Mouse (Mus musculus) cortical plate, adult 2 months (tissue): Measurements from ENCODE around the gene Crybb3. TPM values are rescaled to one million over a fixed set of nuclear protein-coding genes. Genes with fewer than 3 reads are reported as not detected.

ENCODE experiments used
- H3K27ac ChIP-seq: fragments of 200-500 bp; 2 replicates; pipeline ENCODE4 v1.5.1; 2012; ENCODE audit warnings: low read length, control low read depth, inconsistent platforms; ENCODE audit not compliant: insufficient read depth
- H3K4me1 ChIP-seq: fragments of 200-500 bp; 2 replicates; pipeline ENCODE4 v1.6.1; 2011; ENCODE audit warnings: low read length; ENCODE audit not compliant: control insufficient read depth, insufficient read depth
- H3K4me3 ChIP-seq: fragments of 200-500 bp; 2 replicates; pipeline ENCODE4 v1.5.1; 2011; ENCODE audit warnings: mild to moderate bottlenecking, low read length, control low read depth; ENCODE audit not compliant: insufficient read depth
- CTCF ChIP-seq: fragments of 200-500 bp; IDR thresholded peaks from 2 replicates; pipeline ENCODE4 v1.5.1; 2011; ENCODE audit warnings: mild to moderate bottlenecking, control low read depth, low read length; ENCODE audit not compliant: insufficient read depth; ENCODE audit errors: extremely low read depth
- POLR2A ChIP-seq: fragments of 200-500 bp; IDR thresholded peaks from 2 replicates; pipeline ENCODE4 v1.6.1; 2011; ENCODE audit warnings: mild to moderate bottlenecking, low read length, control low read depth; ENCODE audit not compliant: insufficient read depth; ENCODE audit errors: extremely low read depth
- polyA plus RNA-seq: library from polyadenylated mRNA; depleted of rRNA; stranded (reverse); fragments of >200 nt; gene quantifications from 2 replicates; pipeline ENCODE4 v1.2.3, GENCODE M21; 2012

Gene Crybb3
- polyA plus RNA-seq, 1 experiment = 4.6 TPM

DNA sequence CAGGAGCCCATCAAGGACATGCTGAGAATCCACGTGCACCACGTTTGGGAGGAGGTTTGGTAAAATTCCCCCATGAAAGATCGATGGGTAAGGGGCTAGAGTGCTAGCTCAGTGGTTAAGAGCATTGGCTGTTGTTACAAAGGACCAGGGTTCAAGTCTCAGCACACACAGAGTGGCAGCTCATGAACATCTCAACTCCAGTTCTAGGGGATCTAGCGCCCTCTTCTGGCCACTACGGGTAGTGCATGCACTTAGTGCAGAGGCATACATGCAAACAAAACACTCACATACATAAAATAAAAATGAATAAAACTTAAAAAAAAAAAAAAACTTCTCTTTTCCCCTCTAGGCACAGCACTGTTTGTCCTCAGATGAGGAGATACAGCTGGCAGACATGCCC is 2.7 kb downstream of the Crybb3 start:
- H3K27ac ChIP-seq = no peak overlapping the region
- H3K4me1 ChIP-seq = peaks cover 5% of the 10 kb centered on the region; the same call in 1 of the 2 replicates

DNA sequence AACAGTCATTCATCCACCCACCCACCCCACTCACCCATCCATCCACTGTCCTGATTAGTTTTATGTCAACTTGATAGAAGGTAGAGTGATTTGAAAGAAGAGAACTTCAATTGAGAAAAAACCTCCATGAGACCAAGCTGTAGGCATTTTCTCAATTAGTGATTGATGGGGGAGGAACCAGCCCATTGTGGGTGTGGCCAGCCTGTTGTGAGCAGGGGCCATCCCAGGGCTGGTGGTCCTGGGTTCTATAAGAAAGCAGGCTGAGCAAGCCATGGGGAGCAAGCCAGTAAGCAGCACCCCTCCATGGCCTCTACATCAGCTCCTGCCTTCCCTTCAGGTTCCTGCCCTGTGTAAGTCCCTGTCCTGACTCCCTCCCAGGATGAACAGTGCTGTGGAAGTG is 11.4 kb downstream of the Crybb3 start, which contains the start of gene Crybb2:
Crybb2 (minus strand) TSS at position 101 of the 400 bp plus-strand sequence.
- Histone ChIP-seq H3K4me1 (no peaks in the 10 kb centered on the region), H3K4me3 (no peak within 1 kb of the TSS), H3K27ac (no peak within 1 kb of the TSS)
- TF ChIP-seq CTCF (no peak), POLR2A (no peak)

More for the DNA sequence above, 2.7 kb downstream of the Crybb3 start:
- no peak for TF ChIP-seq POLR2A
- peak; percentile 47 for TF ChIP-seq CTCF
- no peak overlapping the region for H3K4me3 ChIP-seq

DNA sequence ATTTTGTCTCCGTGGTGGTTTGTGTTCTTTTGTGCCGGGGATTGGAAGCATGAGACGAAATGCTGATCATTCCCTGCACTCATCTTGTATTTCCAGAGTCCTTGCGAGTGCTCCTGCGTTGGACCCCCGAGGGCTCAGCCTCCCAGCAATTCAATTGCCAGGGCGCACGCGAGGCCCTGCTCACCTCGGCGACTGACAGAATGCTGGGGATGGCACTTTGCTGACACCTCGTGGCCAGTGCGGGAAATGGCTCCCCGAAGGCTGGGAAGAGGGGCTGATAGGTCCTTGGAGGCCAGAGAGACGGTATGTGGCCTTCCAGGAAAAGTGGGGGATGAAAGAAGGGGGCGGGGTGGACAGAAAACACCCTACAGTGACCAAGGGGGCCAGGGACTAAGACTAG is 27.1 kb downstream of the Crybb3 start:
- Histone ChIP-seq H3K4me1 (peaks cover 3% of the 10 kb centered on the region), H3K4me3 (no peak overlapping the region), H3K27ac (no peak overlapping the region)
- TF ChIP-seq CTCF (peak; percentile 98), POLR2A (no peak)

DNA sequence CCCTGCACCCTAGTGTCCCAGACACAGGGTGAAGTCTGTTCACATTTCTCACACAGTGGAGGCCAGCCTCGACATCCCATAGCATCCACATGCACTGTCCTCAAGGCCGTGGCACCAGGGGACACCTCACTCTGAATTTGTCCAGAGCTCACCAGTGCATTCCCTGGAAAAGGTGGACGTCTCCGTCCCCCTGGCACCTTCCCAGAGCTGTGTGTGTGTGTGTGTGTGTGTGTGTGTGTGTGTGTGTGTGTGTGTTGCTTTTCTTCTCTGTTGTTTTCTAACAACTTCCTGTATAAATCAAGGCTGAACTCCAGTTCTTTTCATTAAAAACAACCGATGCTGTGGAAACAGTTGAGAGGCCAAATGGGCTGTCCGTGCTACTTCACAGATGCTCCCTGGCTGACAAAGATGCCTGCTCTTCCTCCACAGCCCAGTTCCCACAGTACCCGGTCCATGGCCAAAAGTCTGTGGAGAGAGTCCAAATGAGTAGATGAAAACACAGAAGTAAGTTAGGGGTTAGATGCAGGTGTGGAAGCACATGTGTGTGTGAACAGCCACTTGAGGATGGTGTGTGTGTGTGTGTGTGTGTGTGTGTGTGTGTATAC is 30.7 kb downstream of the Crybb3 start:
- Histone ChIP-seq H3K27ac (no peak overlapping the region), H3K4me1 (peaks cover 3% of the 10 kb centered on the region), H3K4me3 (no peak overlapping the region)
- TF ChIP-seq POLR2A (no peak), CTCF (no peak)

DNA sequence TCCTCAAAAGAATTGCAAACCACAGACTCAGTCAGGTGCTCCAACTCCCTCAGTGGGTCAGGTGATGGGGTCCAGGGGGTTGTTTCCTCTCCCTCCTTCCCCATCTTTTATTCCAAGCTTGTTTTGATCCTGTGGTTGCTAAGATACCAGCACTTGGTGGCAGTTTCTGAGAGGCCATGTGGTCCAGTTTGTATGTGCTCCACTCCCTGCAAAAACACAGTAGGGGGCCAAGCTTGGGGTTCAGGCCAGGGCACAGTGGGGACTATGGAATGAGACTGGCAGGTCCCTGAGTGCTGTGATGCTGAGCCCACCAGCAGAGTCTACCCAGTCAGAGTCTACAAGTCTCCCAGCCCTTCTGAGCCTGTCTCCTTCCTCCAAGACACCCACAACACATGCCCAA is 31.5 kb downstream of the Crybb3 start:
- no peak overlapping the region for H3K27ac ChIP-seq
- H3K4me3 ChIP-seq = no peak overlapping the region
- H3K4me1 ChIP-seq = peaks cover 3% of the 10 kb centered on the region
- TF ChIP-seq CTCF (no peak), POLR2A (no peak)

DNA sequence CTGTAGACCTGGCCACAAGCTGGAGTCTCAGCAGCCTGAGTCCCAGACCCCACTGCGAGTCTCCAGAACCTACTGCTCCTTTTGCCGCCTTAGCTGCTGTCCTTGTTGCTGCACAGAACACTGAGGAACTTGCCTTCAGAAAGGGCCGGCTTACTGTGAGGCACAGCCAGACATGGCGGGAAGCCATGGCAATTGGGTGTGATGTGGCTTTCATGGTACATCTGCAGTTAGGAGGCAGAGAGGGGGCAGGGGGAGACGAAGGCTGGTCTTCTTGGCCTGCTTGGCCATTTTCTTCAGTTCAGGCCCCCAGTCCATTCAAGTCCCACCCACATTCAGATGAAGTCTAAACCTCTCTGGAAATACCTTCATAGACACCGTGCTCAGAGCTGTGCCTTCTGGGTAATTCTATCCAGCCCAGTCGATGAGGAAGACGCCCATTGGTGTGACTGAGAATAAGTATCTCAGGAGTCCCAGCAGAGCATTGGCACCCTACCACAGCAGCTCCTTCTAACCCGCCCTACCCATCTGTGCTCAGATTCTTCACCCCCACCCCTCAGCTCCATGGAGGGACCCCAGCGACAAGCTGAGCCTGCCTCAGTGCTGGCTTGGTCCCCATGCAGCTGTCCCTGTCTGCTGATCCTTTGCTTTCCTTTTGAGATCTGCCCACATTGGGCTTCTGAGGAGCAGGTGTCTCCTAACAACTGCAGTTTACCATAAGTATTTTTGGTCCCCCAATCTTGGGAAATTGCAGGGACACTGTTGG is 35.7 kb downstream of the Crybb3 start:
- Histone ChIP-seq H3K4me3 (no peak overlapping the region), H3K27ac (no peak overlapping the region), H3K4me1 (peaks cover 7% of the 10 kb centered on the region)
- TF ChIP-seq CTCF (no peak), POLR2A (no peak)

DNA sequence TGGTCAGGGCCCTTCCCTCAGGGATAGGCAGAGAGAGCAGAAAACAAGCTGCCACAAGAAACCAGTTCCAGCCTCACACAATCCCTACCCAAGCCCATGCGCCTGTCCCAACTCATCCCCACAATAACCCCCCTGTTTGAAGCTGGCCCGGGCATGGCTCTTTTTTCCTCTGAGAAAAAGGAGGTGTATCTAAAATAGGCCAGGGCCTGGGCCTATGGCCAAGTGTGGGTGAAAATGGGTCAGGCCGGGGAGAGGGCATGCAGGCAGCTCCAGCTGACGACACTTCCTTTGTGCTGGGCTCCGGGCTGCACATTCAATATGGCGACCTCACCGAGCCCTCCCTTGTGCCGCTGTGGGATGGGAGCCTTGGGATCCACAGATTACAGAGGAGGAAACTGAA is 37.9 kb downstream of the Crybb3 start:
- peaks cover 6% of the 10 kb centered on the region for H3K4me1 ChIP-seq
- no peak overlapping the region for H3K27ac ChIP-seq
- no peak overlapping the region for H3K4me3 ChIP-seq
- no peak for TF ChIP-seq CTCF
- TF ChIP-seq POLR2A = no peak

DNA sequence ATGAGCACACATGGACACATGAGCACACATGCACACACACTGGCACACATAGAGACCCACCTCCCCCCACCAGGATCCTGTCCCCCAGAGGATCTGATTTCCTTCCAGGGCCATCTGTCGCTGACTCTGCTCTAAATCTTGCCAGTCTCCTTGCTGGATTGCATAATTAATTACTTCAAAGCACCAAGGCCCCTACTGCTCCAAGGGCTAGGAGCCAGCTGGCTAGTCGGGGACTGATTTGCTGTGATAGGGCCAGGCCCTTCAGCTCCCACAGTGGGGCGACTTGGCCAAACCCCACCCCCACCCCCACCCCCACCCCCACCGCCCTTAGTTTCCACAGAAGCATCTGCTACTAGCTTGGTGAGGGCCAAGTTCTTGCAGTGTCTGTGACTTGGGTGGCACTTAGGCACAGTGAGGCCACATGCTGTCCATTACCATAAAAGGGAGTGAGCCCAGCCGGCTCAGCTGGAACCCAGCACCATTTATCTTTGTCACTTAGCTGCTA is 39.8 kb downstream of the Crybb3 start:
- Histone ChIP-seq H3K4me3 (no peak overlapping the region), H3K4me1 (peaks cover 6% of the 10 kb centered on the region), H3K27ac (no peak overlapping the region)
- no peak for TF ChIP-seq CTCF
- TF ChIP-seq POLR2A = no peak

DNA sequence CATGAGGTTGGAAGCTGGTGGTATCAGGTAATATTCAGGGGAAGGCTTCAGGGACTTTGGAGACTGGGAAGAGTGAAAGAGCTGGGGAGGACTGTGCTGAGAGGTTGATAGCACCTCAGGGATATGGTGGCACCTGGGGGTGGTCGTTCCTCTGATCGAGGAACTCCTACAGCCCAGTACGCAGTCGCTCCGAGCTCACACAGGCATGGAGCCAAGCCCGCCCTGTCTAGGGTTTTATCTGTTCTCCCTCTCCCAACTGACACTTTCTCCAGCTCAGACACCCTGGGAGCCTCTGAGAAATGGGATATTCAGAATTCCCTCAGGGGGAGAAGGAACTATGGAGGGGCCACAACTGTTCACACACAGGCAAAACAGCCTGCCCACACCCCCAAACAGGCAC is 40.6 kb downstream of the Crybb3 start:
- peaks cover 6% of the 10 kb centered on the region for H3K4me1 ChIP-seq
- no peak overlapping the region for H3K4me3 ChIP-seq
- TF ChIP-seq POLR2A (no peak), CTCF (no peak)
- H3K27ac ChIP-seq = no peak overlapping the region

DNA sequence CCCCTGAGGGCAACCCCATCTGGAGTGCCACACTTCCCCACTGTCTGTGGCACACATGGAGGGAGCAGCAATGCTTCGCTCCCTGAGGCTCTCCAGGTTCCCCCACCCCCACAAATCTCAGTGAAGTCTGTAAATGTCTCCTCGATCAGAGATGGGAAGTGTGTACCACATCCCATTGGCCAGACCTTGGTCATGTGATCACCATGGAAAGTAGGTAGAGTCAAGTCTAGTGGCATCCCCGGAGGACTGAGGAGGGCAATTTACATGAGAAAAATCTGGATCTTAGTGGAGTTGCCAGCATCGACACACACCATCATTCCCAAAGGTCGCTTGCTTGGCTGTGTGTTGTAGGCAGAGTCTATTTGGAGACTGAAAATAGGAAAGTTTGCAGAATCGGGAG is 42.8 kb downstream of the Crybb3 start:
- Histone ChIP-seq H3K4me3 (no peak overlapping the region), H3K4me1 (peaks cover 10% of the 10 kb centered on the region), H3K27ac (no peak overlapping the region)
- TF ChIP-seq CTCF (no peak), POLR2A (no peak)
